Mouse (Mus musculus): ENCODE measurements at regions not wholly inside any gene's neighbourhood (a gene's known extent, or its start where the extent isn't known, plus 50 kb on each side); places are given as distances from the start of the nearest gene placed in this dataset.
"Not testable (repeated sequence)": the region's sequence is repeated elsewhere in the genome, so short reads cannot be mapped to it uniquely, and the experiment has no call there.

GRCm38 (mm10) chr15:11487268-11487783 lies 87.9 kb upstream of the Tars start:
- ATAC-seq (replicated peaks; ENCODE audit: poor library complexity): no peak

- no peak for ATAC-seq (replicated peaks; ENCODE audit: poor library complexity)
Measured at GRCm38 (mm10) chr15:11483916-11484315, 84.5 kb upstream of the Tars start.

- ATAC-seq (replicated peaks; ENCODE audit: poor library complexity): no peak
Measured at GRCm38 (mm10) chr15:11479166-11479944, 79.9 kb upstream of the Tars start.

- no peak for ATAC-seq (replicated peaks; ENCODE audit: poor library complexity)
Measured at GRCm38 (mm10) chr15:11476248-11476647, 76.8 kb upstream of the Tars start.

GRCm38 (mm10) chr15:11463341-11463740 lies 63.9 kb upstream of the Tars start:
- ATAC-seq (replicated peaks; ENCODE audit: poor library complexity): no peak

GRCm38 (mm10) chr15:11461575-11461974 lies 62.1 kb upstream of the Tars start:
- not testable (repeated sequence) for ATAC-seq (replicated peaks; ENCODE audit: poor library complexity)

- ATAC-seq (replicated peaks; ENCODE audit: poor library complexity): no peak
Measured at GRCm38 (mm10) chr15:11459306-11459705, 59.8 kb upstream of the Tars start.

GRCm38 (mm10) chr15:11457278-11457677 lies 57.8 kb upstream of the Tars start:
- no peak for ATAC-seq (replicated peaks; ENCODE audit: poor library complexity)

GRCm38 (mm10) chr15:11455982-11456381 lies 56.5 kb upstream of the Tars start:
- ATAC-seq (replicated peaks; ENCODE audit: poor library complexity): no peak

- no peak for ATAC-seq (replicated peaks; ENCODE audit: poor library complexity)
Measured at GRCm38 (mm10) chr15:11455366-11455785, 55.9 kb upstream of the Tars start.

- no peak for ATAC-seq (replicated peaks; ENCODE audit: poor library complexity)
Measured at GRCm38 (mm10) chr15:11453997-11454396, 54.5 kb upstream of the Tars start.

- ATAC-seq (replicated peaks; ENCODE audit: poor library complexity): no peak
Measured at GRCm38 (mm10) chr15:11451635-11452034, 52.2 kb upstream of the Tars start.
